ENCODE assay signal across 22 mouse cellular contexts in genomic region chr10:95015298-95015951, GRCm38 (mm10).
DNase-seq lines count a peak whose midpoint lies in the region; ATAC-seq lines count a peak whose summit lies in the region.
"Had no signal": no experiment of that assay in that cellular context is flagged by ENCODE, and none has a peak within 500 bp of the region (broad histone marks: within the 10 kb centered on the region; RNA-seq: fewer than 3 reads in every experiment).

No protein-coding gene starts in this region.

- H3K27ac ChIP-seq in forebrain, embryonic 16.5 days (ENCODE audit: low read length) = no peak overlapping the region
- no peak overlapping the region for H3K27ac ChIP-seq in forebrain, embryonic 15.5 days (replicated peaks)
- H3K27ac ChIP-seq in midbrain, embryonic 14.5 days (replicated peaks; ENCODE audit: low read depth, low read length) = no peak overlapping the region
- H3K27ac ChIP-seq in midbrain, embryonic 10.5 days (replicated peaks) = no peak overlapping the region
- H3K27ac ChIP-seq: forebrain, embryonic 10.5 days; liver, embryonic 14.5 days; neural tube, embryonic 12.5 days; stomach, embryonic 15.5 days had no signal

- 0 out of 2 replicates have a peak, but pooled peaks have one; percentile 18 for ATAC-seq in forebrain, embryonic 16.5 days
- no peak for ATAC-seq in forebrain, embryonic 15.5 days (replicated peaks)
- peak; percentile 34; the same call in 1 of the 2 replicates for ATAC-seq in midbrain, embryonic 14.5 days (ENCODE audit: low FRiP score, low TSS enrichment)
- ATAC-seq: activated CD4-positive, CD25-positive, alpha-beta regulatory T cell, adult 4 months had no signal

- no peaks in the 10 kb centered on the region for H3K27me3 ChIP-seq in forebrain, embryonic 16.5 days (replicated peaks; ENCODE audit: control insufficient read depth, insufficient read depth, low read length)
- no peaks in the 10 kb centered on the region for H3K27me3 ChIP-seq in forebrain, embryonic 15.5 days
- H3K27me3 ChIP-seq in midbrain, embryonic 14.5 days (ENCODE audit: control insufficient read depth, insufficient read depth, low read length) = no peaks in the 10 kb centered on the region
- no peaks in the 10 kb centered on the region for H3K27me3 ChIP-seq in midbrain, embryonic 10.5 days (ENCODE audit: low read depth, poor library complexity, severe bottlenecking)
- H3K27me3 ChIP-seq: CH12.LX; neural tube, embryonic 12.5 days; stomach, embryonic 15.5 days had no signal

- H3K4me2 ChIP-seq in forebrain, embryonic 16.5 days (ENCODE audit: low read length) = no peak overlapping the region
- no peak overlapping the region for H3K4me2 ChIP-seq in forebrain, embryonic 15.5 days (replicated peaks)
- H3K4me2 ChIP-seq in midbrain, embryonic 14.5 days (ENCODE audit: low read length) = no peak overlapping the region
- H3K4me2 ChIP-seq: heart, embryonic 11.5 days; midbrain, embryonic 11.5 days; neural tube, embryonic 12.5 days; stomach, embryonic 15.5 days had no signal

- no peaks in the 10 kb centered on the region for H3K36me3 ChIP-seq in forebrain, embryonic 16.5 days (ENCODE audit: control insufficient read depth, insufficient read depth)
- no peaks in the 10 kb centered on the region for H3K36me3 ChIP-seq in forebrain, embryonic 15.5 days
- H3K36me3 ChIP-seq in midbrain, embryonic 14.5 days (ENCODE audit: control insufficient read depth, insufficient read depth, low read length) = no peaks in the 10 kb centered on the region
- no peaks in the 10 kb centered on the region for H3K36me3 ChIP-seq in midbrain, embryonic 10.5 days
- H3K36me3 ChIP-seq: forebrain, embryonic 10.5 days; neural tube, embryonic 12.5 days; stomach, embryonic 15.5 days had no signal

- H3K9me3 ChIP-seq in forebrain, embryonic 16.5 days (ENCODE audit: control insufficient read depth, low read length) = no peaks in the 10 kb centered on the region
- H3K9me3 ChIP-seq in forebrain, embryonic 15.5 days = no peaks in the 10 kb centered on the region
- 0 out of 2 replicates have a peak, but pooled peaks cover 2% of the 10 kb centered on the region for H3K9me3 ChIP-seq in midbrain, embryonic 14.5 days (ENCODE audit: control insufficient read depth, low read length)
- no peaks in the 10 kb centered on the region for H3K9me3 ChIP-seq in midbrain, embryonic 10.5 days (replicated peaks)
- H3K9me3 ChIP-seq: forebrain, embryonic 10.5 days; neural tube, embryonic 12.5 days; stomach, embryonic 15.5 days had no signal

- H3K9ac ChIP-seq in forebrain, embryonic 16.5 days (replicated peaks; ENCODE audit: low read depth, low read length) = no peak overlapping the region
- H3K9ac ChIP-seq in forebrain, embryonic 15.5 days (replicated peaks) = no peak overlapping the region
- no peak overlapping the region for H3K9ac ChIP-seq in midbrain, embryonic 14.5 days (replicated peaks; ENCODE audit: low read length)
- H3K9ac ChIP-seq: liver, embryonic 14.5 days; neural tube, embryonic 12.5 days; stomach, embryonic 15.5 days had no signal

- H3K4me3 ChIP-seq in forebrain, embryonic 16.5 days (replicated peaks; ENCODE audit: low read length) = no peak overlapping the region
- H3K4me3 ChIP-seq in forebrain, embryonic 15.5 days = no peak overlapping the region
- no peak overlapping the region for H3K4me3 ChIP-seq in midbrain, embryonic 14.5 days (replicated peaks; ENCODE audit: low read depth, low read length)
- no peak overlapping the region for H3K4me3 ChIP-seq in midbrain, embryonic 10.5 days
- H3K4me3 ChIP-seq: forebrain, embryonic 10.5 days; neural tube, embryonic 12.5 days; stomach, embryonic 15.5 days had no signal

- 0 out of 2 replicates have a peak, but pooled peaks cover 3% of the 10 kb centered on the region for H3K4me1 ChIP-seq in forebrain, embryonic 16.5 days (replicated peaks; ENCODE audit: control insufficient read depth, insufficient read depth, low read length)
- H3K4me1 ChIP-seq in forebrain, embryonic 15.5 days = peaks cover 7% of the 10 kb centered on the region; the same call in 1 of the 2 replicates
- no peaks in the 10 kb centered on the region for H3K4me1 ChIP-seq in midbrain, embryonic 14.5 days (ENCODE audit: control insufficient read depth, insufficient read depth, low read length)
- H3K4me1 ChIP-seq in midbrain, embryonic 10.5 days = no peaks in the 10 kb centered on the region
- H3K4me1 ChIP-seq: forebrain, embryonic 10.5 days; neural tube, embryonic 12.5 days; stomach, embryonic 15.5 days had no signal

- 77% methylated on average over 9 of the region's 9 CpGs for WGBS in forebrain, embryonic 16.5 days
- WGBS in forebrain, embryonic 15.5 days = 72% methylated on average over 9 of the region's 9 CpGs
- 79% methylated on average over 9 of the region's 9 CpGs for WGBS in midbrain, embryonic 14.5 days
- WGBS in midbrain, embryonic 10.5 days = 86% methylated on average over 9 of the region's 9 CpGs

- DNase-seq in midbrain, embryonic 14.5 days = no peak
- DNase-seq in midbrain, embryonic 10.5 days (ENCODE audit: low spot score) = no peak
- DNase-seq in cerebellum, adult 9-10 months = peak; percentile 41
- DNase-seq in retina, embryonic 14.5 days (ENCODE audit: low spot score) = peak; percentile 5
- DNase-seq in adrenal gland, adult 18-20 months (ENCODE audit: low spot score in 2 of 2) = no peak
- no peak for DNase-seq in thymus, postnatal 0 days (ENCODE audit: low spot score)
- DNase-seq: gastrocnemius, postnatal 36 days; kidney, adult 11 months; kidney, postnatal 36 days; lung, postnatal 14 days; right cerebral cortex, adult 18-20 months; thymus, postnatal 25 days had no signal

Comparison
In these comparisons a context has a peak if more than half of its experiments do, and no peak if none do; other contexts are left out.
1. DNase-seq: peak in cerebellum, adult 9-10 months (single experiment) and retina, embryonic 14.5 days (single experiment); none in midbrain, embryonic 14.5 days (single experiment), midbrain, embryonic 10.5 days (single experiment), adrenal gland, adult 18-20 months (0 of 2) and thymus, postnatal 0 days (single experiment).